Mouse (Mus musculus) MEL (cell line): ENCODE results near the gene Sox1. TPM values are rescaled to one million over a fixed set of nuclear protein-coding genes. Genes with fewer than 3 reads are reported as not detected.

Source experiments
- DNase-seq: peaks from one replicate; pipeline ENCODE4 v3.0.0; 2011; ENCODE audit warnings: low read depth, low spot score
- H3K27ac ChIP-seq: 2 replicates; pipeline ENCODE4 v1.5.1; 2012; ENCODE audit warnings: low read depth, mild to moderate bottlenecking, control low read depth, low read length, moderate library complexity; ENCODE audit not compliant: control insufficient read depth
- H3K27me3 ChIP-seq, 2 experiments: fragments of 150-350 bp in 1 of 2; sonication (generic) in 1 of 2; 2 replicates each; pipeline ENCODE4 v1.6.1; 2012; ENCODE audit warnings: low read length in 2 of 2, mild to moderate bottlenecking in 2 of 2, improper control_type of control experiment in 1 of 2, moderate library complexity in 1 of 2; ENCODE audit not compliant: insufficient read depth in 2 of 2, control insufficient read depth in 1 of 2
- H3K36me3 ChIP-seq, 2 experiments: 2 replicates each; pipeline ENCODE4 v1.6.1; 2012 to 2014; ENCODE audit warnings: low read length in 2 of 2, improper control_type of control experiment in 1 of 2, inconsistent platforms in 1 of 2, mild to moderate bottlenecking in 1 of 2; ENCODE audit not compliant: insufficient read depth in 2 of 2, control insufficient read depth in 1 of 2
- H3K4me1 ChIP-seq, 2 experiments: fragments of 150-350 bp in 1 of 2; sonication (generic) in 1 of 2; 2 replicates each; pipeline ENCODE4 v1.6.1; 2012; ENCODE audit warnings: low read length in 2 of 2, improper control_type of control experiment in 1 of 2, mild to moderate bottlenecking in 1 of 2; ENCODE audit not compliant: insufficient read depth in 2 of 2, control insufficient read depth in 1 of 2
- H3K4me3 ChIP-seq, 2 experiments: fragments of 150-350 bp in 1 of 2; sonication (generic) in 1 of 2; 2 replicates each; pipeline ENCODE4 v1.5.1; 2012; ENCODE audit warnings: low read depth in 2 of 2, low read length in 2 of 2, mild to moderate bottlenecking in 2 of 2, moderate library complexity in 2 of 2, control low read depth in 1 of 2, improper control_type of control experiment in 1 of 2; ENCODE audit not compliant: control insufficient read depth in 1 of 2, insufficient read depth in 1 of 2
- H3K79me2 ChIP-seq: 2 replicates; pipeline ENCODE4 v1.6.1; 2012; ENCODE audit warnings: mild to moderate bottlenecking, low read length, moderate library complexity; ENCODE audit not compliant: control insufficient read depth, poor library complexity, insufficient read depth
- H3K9ac ChIP-seq: 2 replicates; pipeline ENCODE4 v1.6.1; 2012; ENCODE audit warnings: low read depth, mild to moderate bottlenecking, control low read depth, low read length, moderate library complexity; ENCODE audit not compliant: control insufficient read depth, poor library complexity, severe bottlenecking
- H3K9me3 ChIP-seq: fragments of 150-350 bp; sonication (generic); replicated peaks from 2 replicates; pipeline ENCODE4 v1.6.1; 2012; ENCODE audit warnings: mild to moderate bottlenecking, low read length, improper control_type of control experiment, moderate library complexity; ENCODE audit not compliant: insufficient read depth
- BHLHE40 ChIP-seq: IDR thresholded peaks from 2 replicates; pipeline ENCODE4 v1.6.1; 2012; ENCODE audit warnings: low read depth, mild to moderate bottlenecking, inconsistent platforms, low read length, improper control_type of control experiment, borderline replicate concordance
- CHD1 ChIP-seq: IDR thresholded peaks from 2 replicates; pipeline ENCODE4 v1.6.1; 2012; ENCODE audit warnings: low read depth, mild to moderate bottlenecking, inconsistent platforms, low read length, improper control_type of control experiment
- CHD2 ChIP-seq: IDR thresholded peaks from 2 replicates; pipeline ENCODE4 v1.6.1; 2011; ENCODE audit warnings: low read length, improper control_type of control experiment
- ELF1 ChIP-seq: IDR thresholded peaks from 2 replicates; pipeline ENCODE4 v1.6.1; 2014; ENCODE audit warnings: low read depth, mild to moderate bottlenecking, inconsistent platforms, low read length, improper control_type of control experiment, moderate library complexity
- EP300 ChIP-seq, 2 experiments: IDR thresholded peaks; 2 replicates each; pipeline ENCODE4 v1.6.1; 2011; ENCODE audit warnings: improper control_type of control experiment in 2 of 2, low read length in 2 of 2, low read depth in 1 of 2, mild to moderate bottlenecking in 1 of 2
- ETS1 ChIP-seq: IDR thresholded peaks from 2 replicates; pipeline ENCODE4 v1.6.1; 2012; ENCODE audit warnings: low read depth, mild to moderate bottlenecking, inconsistent platforms, low read length, improper control_type of control experiment, moderate library complexity
- GATA1 ChIP-seq: IDR thresholded peaks from 2 replicates; pipeline ENCODE4 v1.6.1; 2011; ENCODE audit warnings: low read depth, low read length, improper control_type of control experiment
- MEF2A ChIP-seq: IDR thresholded peaks from 2 replicates; pipeline ENCODE4 v1.6.1; 2014; ENCODE audit warnings: low read depth, mild to moderate bottlenecking, inconsistent platforms, low read length, improper control_type of control experiment; ENCODE audit not compliant: poor library complexity, insufficient replicate concordance, severe bottlenecking; ENCODE audit errors: extremely low read depth
- MXI1 ChIP-seq: IDR thresholded peaks from 2 replicates; pipeline ENCODE4 v1.6.1; 2011; ENCODE audit warnings: mild to moderate bottlenecking, low read depth, low read length, improper control_type of control experiment
- MYB ChIP-seq: IDR thresholded peaks from 2 replicates; pipeline ENCODE4 v1.6.1; 2011; ENCODE audit warnings: mild to moderate bottlenecking, low read depth, low read length, improper control_type of control experiment
- MYC ChIP-seq: IDR thresholded peaks from 2 replicates; pipeline ENCODE4 v1.6.1; 2011; ENCODE audit warnings: low read depth, mild to moderate bottlenecking, low read length, improper control_type of control experiment, moderate library complexity
- POLR2A ChIP-seq, 2 experiments: IDR thresholded peaks; 2 replicates each; pipeline ENCODE4 v1.6.1; 2011 to 2012; ENCODE audit warnings: low read length in 2 of 2, mild to moderate bottlenecking in 2 of 2, control low read depth in 1 of 2, improper control_type of control experiment in 1 of 2, low read depth in 1 of 2, moderate library complexity in 1 of 2; ENCODE audit not compliant: control insufficient read depth in 1 of 2, insufficient read depth in 1 of 2, poor library complexity in 1 of 2
- POLR2AphosphoS5 ChIP-seq: IDR thresholded peaks from 2 replicates; pipeline ENCODE4 v1.6.1; 2012; ENCODE audit warnings: low read depth, borderline replicate concordance, mild to moderate bottlenecking, inconsistent platforms, low read length, moderate library complexity, mixed read lengths
- RAD21 ChIP-seq: IDR thresholded peaks from 2 replicates; pipeline ENCODE4 v1.6.1; 2011; ENCODE audit warnings: mild to moderate bottlenecking, low read depth, low read length, improper control_type of control experiment
- SMC3 ChIP-seq: IDR thresholded peaks from 2 replicates; pipeline ENCODE4 v1.6.1; 2011; ENCODE audit warnings: low read depth, low read length, improper control_type of control experiment
- TBP ChIP-seq: IDR thresholded peaks from 2 replicates; pipeline ENCODE4 v1.8.0; 2011; ENCODE audit warnings: low read depth, low read length, improper control_type of control experiment
- TCF12 ChIP-seq: IDR thresholded peaks from 2 replicates; pipeline ENCODE4 v1.6.1; 2014; ENCODE audit warnings: low read depth, mild to moderate bottlenecking, inconsistent platforms, low read length, improper control_type of control experiment, moderate library complexity
- USF1 ChIP-seq: IDR thresholded peaks from 2 replicates; pipeline ENCODE4 v1.6.1; 2014; ENCODE audit warnings: low read depth, mild to moderate bottlenecking, inconsistent platforms, low read length, improper control_type of control experiment, moderate library complexity
- USF2 ChIP-seq, 2 experiments: IDR thresholded peaks; 2 replicates each; pipeline ENCODE4 v1.6.1; 2011 to 2012; ENCODE audit warnings: improper control_type of control experiment in 2 of 2, low read length in 2 of 2, borderline replicate concordance in 1 of 2, inconsistent platforms in 1 of 2, low read depth in 1 of 2, mild to moderate bottlenecking in 1 of 2; ENCODE audit not compliant: insufficient read depth in 1 of 2
- ZKSCAN1 ChIP-seq: IDR thresholded peaks from 2 replicates; pipeline ENCODE4 v1.6.1; 2012; ENCODE audit warnings: low read depth, mild to moderate bottlenecking, inconsistent platforms, low read length, improper control_type of control experiment, moderate library complexity
- ZNF384 ChIP-seq: IDR thresholded peaks from 2 replicates; pipeline ENCODE4 v1.6.1; 2012; ENCODE audit warnings: low read depth, mild to moderate bottlenecking, inconsistent platforms, low read length, improper control_type of control experiment
- polyA plus RNA-seq, 2 experiments: library from polyadenylated mRNA; stranded (reverse) in 1 of 2; unstranded in 1 of 2; fragments of >175 nt in 1 of 2; fragments of >200 nt in 1 of 2; gene quantifications; 2 replicates each; pipeline versions ENCODE4 v1.2.1 to v1.2.4; 2012; ENCODE audit warnings: low replicate concordance in 2 of 2, low read depth in 1 of 2; ENCODE audit not compliant: insufficient read length in 2 of 2, insufficient read depth in 1 of 2, missing spikeins in 1 of 2
- total RNA-seq: library from RNA; depleted of rRNA; stranded (reverse); fragments of 300-350 nt; gene quantifications from 2 replicates; pipeline ENCODE4 v1.2.3, GENCODE M21; 2012

The Sox1 gene
- total and polyA plus RNA-seq, 3 experiments = not detected

- H3K9me3 ChIP-seq = no peaks in the 10 kb centered on the region
- H3K27ac ChIP-seq = no peak overlapping the region
- H3K36me3 ChIP-seq = no peaks in the 10 kb centered on the region
- no peaks in the 10 kb centered on the region for H3K27me3 ChIP-seq
- H3K4me3 ChIP-seq = no peak overlapping the region
- H3K79me2 ChIP-seq = no peaks in the 10 kb centered on the region
- no peak overlapping the region for H3K9ac ChIP-seq
- H3K4me1 ChIP-seq = no peaks in the 10 kb centered on the region
- TF ChIP-seq BHLHE40 (no peak), ZNF384 (no peak)
- DNase-seq = no peak
These were observed 3.5 kb upstream of the Sox1 start for GRCm38 (mm10) chr8:12391366-12392250.

GRCm38 (mm10) chr8:12392801-12393200 lies 2.3 kb upstream of the Sox1 start:
- H3K9me3 ChIP-seq = no peaks in the 10 kb centered on the region

GRCm38 (mm10) chr8:12394385-12395000 lies 602 bp upstream of the Sox1 start:
- H3K4me3 ChIP-seq = no peak overlapping the region
- no peaks in the 10 kb centered on the region for H3K4me1 ChIP-seq
- no peaks in the 10 kb centered on the region for H3K36me3 ChIP-seq
- H3K9me3 ChIP-seq = no peaks in the 10 kb centered on the region
- H3K79me2 ChIP-seq = no peaks in the 10 kb centered on the region
- TF ChIP-seq USF2 (IDR thresholded peaks at IDR 0.05; ENCODE audit: borderline replicate concordance in 1 of 2, insufficient read depth in 1 of 2, low read depth in 1 of 2, low read length in 2 of 2) (no peak), POLR2A (IDR thresholded peaks at IDR 0.05; ENCODE audit: control insufficient read depth in 1 of 2, insufficient read depth in 1 of 2, low read depth in 1 of 2, low read length in 2 of 2, poor library complexity in 1 of 2) (no peak), ZNF384 (no peak), EP300 (IDR thresholded peaks at IDR 0.05; ENCODE audit: low read depth in 1 of 2, low read length in 2 of 2) (no peak), ZKSCAN1 (no peak), MYB (no peak), MXI1 (no peak), ETS1 (no peak), GATA1 (no peak), POLR2AphosphoS5 (no peak), TBP (no peak), RAD21 (no peak), ELF1 (no peak), MEF2A (no peak), SMC3 (no peak), USF1 (no peak), MYC (no peak)
- DNase-seq = no peak
- H3K27me3 ChIP-seq = no peaks in the 10 kb centered on the region
- no peak overlapping the region for H3K27ac ChIP-seq
- no peak overlapping the region for H3K9ac ChIP-seq

More at GRCm38 (mm10) chr8:12392801-12393200, 2.3 kb upstream of the Sox1 start:
- no peak for DNase-seq
- Histone ChIP-seq H3K27ac (no peak overlapping the region), H3K4me1 (no peaks in the 10 kb centered on the region), H3K4me3 (no peak overlapping the region), H3K36me3 (no peaks in the 10 kb centered on the region), H3K27me3 (no peaks in the 10 kb centered on the region), H3K9ac (no peak overlapping the region)
- TF ChIP-seq TCF12 (no peak), CHD2 (no peak), CHD1 (no peak)
- TF ChIP-seq, all 39 proteins: peak for 0
- no peaks in the 10 kb centered on the region for H3K79me2 ChIP-seq
